Mouse (Mus musculus) liver, embryonic 14.5 days (tissue): ENCODE measurements around the gene Rnf141.

Experiments
- CTCF ChIP-seq: IDR thresholded peaks from 2 replicates; pipeline ENCODE4 v1.5.1; 2016; ENCODE audit warnings: antibody characterized with exemption, low read depth, control low read depth
- EP300 ChIP-seq: IDR thresholded peaks from 2 replicates; pipeline ENCODE4 v1.6.1; 2016; ENCODE audit warnings: antibody characterized with exemption, low read depth

DNA sequence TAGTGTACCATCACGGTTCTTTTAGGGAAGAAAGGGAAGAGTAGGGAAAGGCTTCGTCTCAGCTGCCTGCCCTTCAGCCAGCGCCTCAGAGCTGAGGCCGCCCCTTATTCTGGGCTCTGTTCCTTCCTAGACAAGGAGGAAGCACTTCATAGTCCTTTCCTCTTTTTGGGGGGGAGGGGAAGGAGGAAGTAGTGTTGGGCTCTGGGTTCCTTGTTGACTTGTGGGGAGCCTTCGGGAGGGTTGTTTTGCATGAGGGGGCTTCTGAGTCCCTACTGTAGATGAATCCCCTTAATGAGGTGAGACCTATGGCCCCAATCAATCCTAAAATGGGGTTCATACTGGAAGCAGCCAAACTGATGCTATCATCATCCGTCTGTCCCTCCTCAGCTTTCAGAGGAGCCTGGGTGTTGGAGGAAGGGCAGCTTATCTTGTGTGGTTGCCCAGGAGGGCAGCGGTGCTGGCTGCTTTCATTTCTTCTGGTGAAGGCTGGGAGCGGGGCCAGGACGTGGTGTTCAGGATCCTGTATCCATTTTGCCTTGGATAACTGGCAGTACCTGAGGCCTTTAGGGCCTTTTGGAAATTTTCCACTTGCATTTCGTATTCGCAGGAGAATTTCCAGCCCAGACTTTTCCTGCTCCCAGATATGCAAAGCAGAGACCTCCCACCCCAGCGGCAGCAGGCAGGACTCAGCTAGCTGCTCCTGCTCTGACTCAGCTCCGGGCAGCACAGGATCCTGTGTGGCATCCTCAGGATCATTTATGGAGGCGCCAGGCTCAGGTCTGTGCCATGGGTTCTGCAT is 70.9 kb downstream of the Rnf141 start:
- no peak for TF ChIP-seq CTCF
- TF ChIP-seq EP300: no peak
